Mouse (Mus musculus) embryonic facial prominence, embryonic 14.5 days (tissue): Measurements from ENCODE around the gene Pidd1. TPM values are rescaled to one million over a fixed set of nuclear protein-coding genes. Genes with fewer than 3 reads are reported as not detected.

Experiments
- polyA plus RNA-seq: library from polyadenylated mRNA; unstranded; fragments of >200 nt; fragmentation: Nextera tagmentation; extraction: Ambion mirVana; gene quantifications from 2 replicates; pipeline ENCODE4 v1.2.1, GENCODE M21; 2014

The Pidd1 gene
- polyA plus RNA-seq, 1 experiment from 2014 or later = 7.4 TPM

Other genes with a start within 250 kb of the Pidd1 start
- 6.0 and 7.2 TPM in 2 replicates for gene Lrrc56, start 249.9 kb downstream of the Pidd1 start, polyA plus RNA-seq
- gene Lmntd2, start 229.9 kb downstream of the Pidd1 start, polyA plus RNA-seq = 1.3 and 1.5 TPM in 2 replicates
- gene Rassf7, start 228.2 kb downstream of the Pidd1 start, polyA plus RNA-seq = 26.7 and 30.2 TPM in 2 replicates
- 59.8 and 62.7 TPM in 2 replicates for gene Phrf1, start 215.2 kb downstream of the Pidd1 start, polyA plus RNA-seq
- gene Irf7, start 177.5 kb downstream of the Pidd1 start, polyA plus RNA-seq = 2.3 and 2.4 TPM in 2 replicates
- 0.21 TPM in 1 of 2 replicates, not detected in the other for gene Cdhr5, start 167.2 kb downstream of the Pidd1 start, polyA plus RNA-seq
- 9.9 and 13.8 TPM in 2 replicates for gene Sct, start 164.9 kb downstream of the Pidd1 start, polyA plus RNA-seq
- gene Drd4, start 152.0 kb downstream of the Pidd1 start, polyA plus RNA-seq = 0.81 and 1.3 TPM in 2 replicates
- gene Deaf1, start 116.3 kb downstream of the Pidd1 start, polyA plus RNA-seq = 72.7 and 82.7 TPM in 2 replicates
- gene Tmem80, start 116.3 kb downstream of the Pidd1 start, polyA plus RNA-seq = 21.1 and 27.7 TPM in 2 replicates
- 12.0 and 13.6 TPM in 2 replicates for gene Eps8l2, start 105.1 kb downstream of the Pidd1 start, polyA plus RNA-seq
- 248 and 250 TPM in 2 replicates for gene Taldo1, start 51.8 kb downstream of the Pidd1 start, polyA plus RNA-seq
- gene Gatd1, start 29.9 kb downstream of the Pidd1 start, polyA plus RNA-seq = 37.1 and 51.1 TPM in 2 replicates
- 2.8 and 4.5 TPM in 2 replicates for gene Cend1, start 14.5 kb downstream of the Pidd1 start, polyA plus RNA-seq
- 29.1 and 30.7 TPM in 2 replicates for gene Slc25a22, start 6.1 kb downstream of the Pidd1 start, polyA plus RNA-seq
- 1,283 and 1,386 TPM in 2 replicates for gene Rplp2, start 3.3 kb upstream of the Pidd1 start, polyA plus RNA-seq
- 16.9 and 20.4 TPM in 2 replicates for gene Pnpla2, start 11.2 kb upstream of the Pidd1 start, polyA plus RNA-seq
- 6.6 and 10.3 TPM in 2 replicates for gene Cracr2b, start 17.1 kb upstream of the Pidd1 start, polyA plus RNA-seq
- 54.9 and 60.7 TPM in 2 replicates for gene Cd151, start 23.4 kb upstream of the Pidd1 start, polyA plus RNA-seq
- 59.3 and 65.2 TPM in 2 replicates for gene Polr2l, start 31.1 kb upstream of the Pidd1 start, polyA plus RNA-seq
- gene Tspan4, start 31.2 kb upstream of the Pidd1 start, polyA plus RNA-seq = 85.1 and 86.2 TPM in 2 replicates
- gene Chid1, start 95.8 kb upstream of the Pidd1 start, polyA plus RNA-seq = 47.4 and 47.9 TPM in 2 replicates
- 68.0 and 73.8 TPM in 2 replicates for gene Ap2a2, start 118.1 kb upstream of the Pidd1 start, polyA plus RNA-seq
- 0.17 and 0.19 TPM in 2 replicates for gene Muc6, start 211.3 kb upstream of the Pidd1 start, polyA plus RNA-seq
- 0.68 and 1.3 TPM in 2 replicates for gene Muc2, start 246.3 kb upstream of the Pidd1 start, polyA plus RNA-seq